Mouse (Mus musculus): ENCODE measurements around the gene Kpna4. TPM values are rescaled to one million over a fixed set of nuclear protein-coding genes. Genes with fewer than 3 reads are reported as not detected.
"Not testable (repeated sequence)": the region's sequence is repeated elsewhere in the genome, so short reads cannot be mapped to it uniquely, and the experiment has no call there.

The Kpna4 gene
- total RNA-seq, 2 experiments from 2014 or later, result 62.2 to 69.6 TPM

DNA sequence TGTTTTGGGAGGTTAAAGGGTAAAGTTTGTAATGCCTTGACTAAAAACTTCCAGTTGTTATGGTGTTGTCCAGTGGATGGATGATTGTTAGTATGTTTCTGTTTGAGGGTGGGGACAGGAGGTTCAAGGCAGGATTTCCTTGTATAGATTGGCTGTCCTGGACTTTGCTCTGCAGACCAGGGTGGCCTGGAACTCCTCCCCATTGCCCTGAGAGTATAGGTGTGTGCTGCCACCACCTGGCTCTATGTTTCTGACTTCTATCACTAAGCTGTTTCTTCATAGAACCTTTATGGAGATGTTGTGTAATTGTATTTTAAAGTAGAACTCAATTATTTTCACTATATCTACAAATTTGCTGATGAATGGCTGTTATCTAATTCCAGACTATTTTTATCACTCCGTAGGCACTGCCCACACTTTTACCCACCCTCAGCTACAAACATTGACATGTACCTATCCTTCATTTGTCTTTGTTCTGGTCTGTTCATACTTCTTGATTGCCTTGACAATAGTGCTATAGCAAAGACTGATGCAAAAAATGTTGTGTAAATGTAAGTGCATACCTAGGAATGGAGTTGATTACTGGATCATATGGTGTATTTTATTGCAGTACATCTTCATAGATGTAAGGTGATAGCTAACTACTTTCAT is 100.7 kb downstream of the Kpna4 start:
- no peak for DNase-seq (ENCODE audit: extremely low spot score in 1 of 2, low spot score in 2 of 2)
- intact Hi-C loops (cut with DNase I), result no loop called here

DNA sequence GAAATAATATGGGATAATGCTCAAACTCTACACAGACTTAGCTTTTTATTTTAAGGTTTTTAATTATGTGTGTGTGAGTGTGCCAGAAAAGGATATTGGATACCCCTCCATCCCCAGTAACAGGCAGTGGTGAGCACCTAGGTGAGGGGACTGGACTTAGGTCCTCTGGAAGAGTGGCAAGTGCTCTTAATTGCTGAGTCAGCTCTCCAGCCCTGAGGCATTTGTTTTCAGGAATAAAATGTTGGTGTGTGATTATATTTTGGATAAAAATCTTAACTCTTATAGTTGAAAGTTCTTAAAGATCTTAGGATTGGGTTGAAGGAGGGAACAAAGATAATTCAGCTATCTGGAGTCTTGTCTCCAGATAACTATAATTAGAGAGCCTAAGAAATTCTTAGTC is 106.1 kb downstream of the Kpna4 start:
- DNase-seq (ENCODE audit: extremely low spot score in 1 of 2, low spot score in 2 of 2), result no peak
- intact Hi-C loops (cut with DNase I), result no loop called here

DNA sequence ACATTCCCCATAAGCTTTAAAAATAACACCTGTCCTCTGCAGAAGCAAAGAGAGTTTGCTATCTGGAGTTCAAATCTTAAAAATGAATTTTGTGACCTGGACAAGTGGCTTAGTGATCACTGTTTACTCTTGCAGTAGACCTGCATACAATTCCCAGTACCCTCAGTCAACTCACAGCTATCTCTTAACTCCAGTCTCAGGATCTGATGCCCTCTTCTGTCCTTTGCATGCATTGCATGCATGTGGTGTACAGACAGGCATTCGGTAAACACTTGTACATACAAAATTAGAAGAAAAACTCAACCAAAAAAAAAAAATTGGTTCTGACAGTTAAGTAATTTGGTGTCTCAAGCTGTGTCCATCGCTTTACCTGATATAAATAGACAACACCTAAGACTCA is 106.6 kb downstream of the Kpna4 start:
- intact Hi-C loops (cut with DNase I), result no loop called here
- DNase-seq (ENCODE audit: extremely low spot score in 1 of 2, low spot score in 2 of 2), result no peak

DNA sequence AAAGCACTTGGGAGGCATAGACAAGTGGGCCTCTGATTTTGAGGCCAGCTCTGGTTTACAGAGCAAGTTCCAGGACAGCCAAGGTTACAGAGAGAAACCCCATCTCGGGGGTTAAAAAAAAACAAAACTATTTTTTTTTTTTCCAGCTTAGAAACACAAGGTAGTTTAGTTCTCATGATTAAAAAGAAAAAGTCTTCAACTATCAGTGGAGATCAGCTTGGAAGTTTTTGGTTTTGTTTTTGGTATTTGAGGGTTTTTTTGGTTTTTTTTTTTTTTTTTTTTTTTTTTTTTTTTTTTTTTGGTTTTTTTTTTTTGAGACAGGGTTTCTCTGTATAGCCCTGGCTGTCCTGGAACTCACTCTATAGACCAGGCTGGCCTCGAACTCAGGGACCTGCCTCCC is 108.3 kb downstream of the Kpna4 start:
- DNase-seq (ENCODE audit: extremely low spot score in 1 of 2, low spot score in 2 of 2); intact Hi-C loops (cut with DNase I): not testable (repeated sequence)

DNA sequence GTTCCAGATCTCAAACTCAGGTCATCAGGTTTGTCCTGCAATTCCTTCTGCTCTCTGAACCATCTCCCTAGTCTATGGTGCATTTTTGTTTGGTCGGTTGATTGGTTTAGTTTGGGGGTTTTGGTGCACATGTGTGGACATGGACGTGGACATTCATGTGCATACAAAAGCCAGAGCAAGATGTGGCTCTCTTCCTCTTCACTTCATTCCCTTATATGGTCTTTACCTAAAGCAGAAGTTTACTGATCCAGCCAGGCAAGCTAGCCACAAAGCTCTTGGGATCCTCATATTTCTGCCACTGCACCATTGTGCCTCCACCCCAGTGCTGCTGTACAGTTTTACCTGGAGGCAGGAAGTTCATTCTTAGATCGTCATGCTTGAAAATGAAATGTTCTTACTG is 109.7 kb downstream of the Kpna4 start:
- intact Hi-C loops (cut with DNase I), result no loop called here

More for the DNA sequence above, 109.7 kb downstream of the Kpna4 start:
- DNase-seq (ENCODE audit: extremely low spot score in 1 of 2, low spot score in 2 of 2), result no peak

Other genes with a start within 250 kb of the Kpna4 start
- 10 to 100 TPM; 11.8 to 12.4 TPM for gene Ift80, start 122.5 kb downstream of the Kpna4 start, total RNA-seq (2021)
- gene Smc4, start 122.4 kb downstream of the Kpna4 start, total RNA-seq (2021), result 10 to 100 TPM in 1 of 2 experiments, 1 to 10 TPM in 1; 9.2 to 11.9 TPM
- 1 to 10 TPM; 4.3 to 6.9 TPM for gene Trim59, start 82.4 kb downstream of the Kpna4 start, total RNA-seq (2021)
- not detected for gene Arl14, start 95.3 kb upstream of the Kpna4 start, total RNA-seq (2021)
- 10 to 100 TPM; 70.7 to 73.3 TPM for gene Ppm1l, start 189.7 kb upstream of the Kpna4 start, total RNA-seq (2021)